Mouse (Mus musculus): ENCODE measurements at regions not wholly inside any gene's neighbourhood (a gene's known extent, or its start where the extent isn't known, plus 50 kb on each side); places are given as distances from the start of the nearest gene placed in this dataset.

DNA sequence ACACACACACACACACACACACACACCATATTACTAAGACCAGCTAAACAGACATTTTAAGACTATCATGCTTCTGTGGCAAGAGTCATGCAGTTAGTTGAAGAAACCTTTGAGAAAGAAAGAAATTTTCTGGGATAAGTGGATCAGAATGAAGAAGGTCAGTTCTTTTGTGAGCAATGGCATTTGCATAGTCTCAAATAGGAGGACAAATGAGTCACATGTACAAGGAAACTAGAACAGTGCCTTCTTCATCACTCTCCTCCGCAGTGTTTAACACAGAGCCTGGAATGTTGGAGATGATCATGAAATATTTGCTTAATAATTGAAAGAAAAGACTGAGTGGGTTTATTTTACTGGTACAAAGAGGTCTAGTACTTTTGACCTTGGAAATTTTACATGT is 515.9 kb upstream of the Rps6ka3 start:
- TF ChIP-seq CTCF (conservative IDR thresholded peaks at IDR 0.05; ENCODE audit: low read length) = no peak
- no peak for TF ChIP-seq NANOG (IDR thresholded peaks at IDR 0.05; ENCODE audit: borderline replicate concordance, low read length)

Data from E14TG2a.4 (cell line).